Mouse (Mus musculus): Measurements from ENCODE around the gene Msn. TPM values are rescaled to one million over a fixed set of nuclear protein-coding genes. Genes with fewer than 3 reads are reported as not detected.
A peak's percentile ranks its signal among the peaks of the same experiment; 100 is the strongest.

The Msn gene
- total and polyA plus RNA-seq, 2 experiments from 2014 or later: 102 to 116 TPM

GRCm38 (mm10) chrX:96097491-96097970 is 1.7 kb downstream of the Msn start:
- H3K27me3 ChIP-seq (ENCODE audit: control insufficient read depth, insufficient read depth, low read length): no peaks in the 10 kb centered on the region
- no peak for ATAC-seq (ENCODE audit: insufficient read depth, low read depth)
- no peak for DNase-seq (ENCODE audit: low spot score)
- TF ChIP-seq EP300 (IDR thresholded peaks at IDR 0.05; ENCODE audit: low read depth) (no peak), CTCF (IDR thresholded peaks at IDR 0.05; ENCODE audit: low read depth) (no peak)
- peak overlapping the region; percentile 75 for H3K4me3 ChIP-seq (ENCODE audit: low read depth, low read length)
- H3K9me3 ChIP-seq (replicated peaks; ENCODE audit: control insufficient read depth, low read length): no peaks in the 10 kb centered on the region
- peaks cover 10% of the 10 kb centered on the region; the same call in 1 of the 2 replicates for H3K4me1 ChIP-seq (ENCODE audit: control insufficient read depth, insufficient read depth)
- H3K4me2 ChIP-seq (ENCODE audit: low read depth, low read length): peak overlapping the region; percentile 54
- peak overlapping the region; percentile 81 for H3K9ac ChIP-seq (replicated peaks; ENCODE audit: low read depth, low read length)
- WGBS: 16% methylated on average over 5 of the region's 5 CpGs
- H3K36me3 ChIP-seq (replicated peaks; ENCODE audit: control insufficient read depth, insufficient read depth, low read length): no peaks in the 10 kb centered on the region
- H3K27ac ChIP-seq (ENCODE audit: low read depth): peak overlapping the region; percentile 90

GRCm38 (mm10) chrX:96099003-96099402 is 3.2 kb downstream of the Msn start:
- 41% methylated on average over 2 of the region's 2 CpGs for WGBS
- Histone ChIP-seq H3K27ac (ENCODE audit: low read depth) (peak overlapping the region; percentile 43; the same call in 1 of the 2 replicates), H3K36me3 (replicated peaks; ENCODE audit: control insufficient read depth, insufficient read depth, low read length) (no peaks in the 10 kb centered on the region), H3K4me2 (ENCODE audit: low read depth, low read length) (peak overlapping the region; percentile 48), H3K4me1 (ENCODE audit: control insufficient read depth, insufficient read depth) (peaks cover 10% of the 10 kb centered on the region; the same call in 1 of the 2 replicates), H3K9ac (replicated peaks; ENCODE audit: low read depth, low read length) (no peak overlapping the region), H3K4me3 (ENCODE audit: low read depth, low read length) (0 out of 2 replicates have a peak overlapping the region, but pooled peaks have one; percentile 10), H3K9me3 (replicated peaks; ENCODE audit: control insufficient read depth, low read length) (no peaks in the 10 kb centered on the region), H3K27me3 (ENCODE audit: control insufficient read depth, insufficient read depth, low read length) (no peaks in the 10 kb centered on the region)
- TF ChIP-seq EP300 (IDR thresholded peaks at IDR 0.05; ENCODE audit: low read depth): no peak
- no peak for TF ChIP-seq CTCF (IDR thresholded peaks at IDR 0.05; ENCODE audit: low read depth)
- ATAC-seq (ENCODE audit: insufficient read depth, low read depth) (no peak), DNase-seq (ENCODE audit: low spot score) (no peak)

- Histone ChIP-seq H3K27me3 (ENCODE audit: control insufficient read depth, insufficient read depth, low read length) (no peaks in the 10 kb centered on the region), H3K36me3 (replicated peaks; ENCODE audit: control insufficient read depth, insufficient read depth, low read length) (no peaks in the 10 kb centered on the region), H3K9me3 (replicated peaks; ENCODE audit: control insufficient read depth, low read length) (no peaks in the 10 kb centered on the region), H3K27ac (ENCODE audit: low read depth) (peak overlapping the region; percentile 44; the same call in 1 of the 2 replicates), H3K9ac (replicated peaks; ENCODE audit: low read depth, low read length) (no peak overlapping the region), H3K4me3 (ENCODE audit: low read depth, low read length) (no peak overlapping the region), H3K4me2 (ENCODE audit: low read depth, low read length) (no peak overlapping the region), H3K4me1 (ENCODE audit: control insufficient read depth, insufficient read depth) (0 out of 2 replicates have a peak, but pooled peaks cover 10% of the 10 kb centered on the region)
- DNase-seq (ENCODE audit: low spot score) (peak; percentile 16), ATAC-seq (ENCODE audit: insufficient read depth, low read depth) (peak; percentile 41; the same call in 1 of the 2 replicates)
- 33% methylated on average over 3 of the region's 3 CpGs for WGBS
- TF ChIP-seq EP300 (IDR thresholded peaks at IDR 0.05; ENCODE audit: low read depth) (no peak), CTCF (IDR thresholded peaks at IDR 0.05; ENCODE audit: low read depth) (no peak)
Observed at GRCm38 (mm10) chrX:96107427-96108291, 11.8 kb downstream of the Msn start.

DNA sequence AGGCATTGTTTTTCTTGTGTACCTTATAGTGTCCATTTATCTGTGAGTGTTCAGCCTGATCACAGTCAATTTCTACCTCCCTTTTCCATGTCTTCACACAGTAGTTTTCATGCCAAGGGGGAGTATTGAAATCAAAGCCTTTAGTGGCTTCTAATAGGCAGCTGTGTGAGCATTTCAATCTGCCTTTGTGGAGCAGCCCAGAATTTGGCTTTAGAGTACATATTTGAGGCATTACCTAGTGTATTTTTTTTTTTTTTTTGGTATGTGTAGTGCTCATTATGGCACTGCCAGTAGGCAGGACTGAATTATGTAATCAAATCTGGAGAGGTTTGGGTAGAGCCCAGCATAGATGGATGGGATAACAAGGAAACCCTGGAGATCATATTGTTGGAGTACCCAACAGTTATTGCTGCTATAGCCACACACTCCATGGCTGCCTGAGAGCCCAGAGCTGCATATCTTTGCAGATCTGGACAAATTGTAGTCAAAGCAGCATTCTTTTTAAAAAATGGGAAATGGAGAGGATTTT is 17.3 kb downstream of the Msn start:
- ATAC-seq (ENCODE audit: insufficient read depth, low read depth): no peak
- DNase-seq (ENCODE audit: low spot score): no peak

GRCm38 (mm10) chrX:96115501-96115900 is 19.7 kb downstream of the Msn start:
- no peaks in the 10 kb centered on the region for H3K9me3 ChIP-seq (replicated peaks; ENCODE audit: control insufficient read depth, low read length)
- no peaks in the 10 kb centered on the region for H3K27me3 ChIP-seq (ENCODE audit: control insufficient read depth, insufficient read depth, low read length)
- H3K4me1 ChIP-seq (ENCODE audit: control insufficient read depth, insufficient read depth): no peaks in the 10 kb centered on the region
- no peak overlapping the region for H3K4me3 ChIP-seq (ENCODE audit: low read depth, low read length)
- H3K27ac ChIP-seq (ENCODE audit: low read depth): no peak overlapping the region
- DNase-seq (ENCODE audit: low spot score) (no peak), ATAC-seq (ENCODE audit: insufficient read depth, low read depth) (no peak)
- no peak overlapping the region for H3K9ac ChIP-seq (replicated peaks; ENCODE audit: low read depth, low read length)
- no peaks in the 10 kb centered on the region for H3K36me3 ChIP-seq (replicated peaks; ENCODE audit: control insufficient read depth, insufficient read depth, low read length)
- H3K4me2 ChIP-seq (ENCODE audit: low read depth, low read length): no peak overlapping the region
- TF ChIP-seq CTCF (IDR thresholded peaks at IDR 0.05; ENCODE audit: low read depth) (no peak), EP300 (IDR thresholded peaks at IDR 0.05; ENCODE audit: low read depth) (no peak)

More for the DNA sequence above, 17.3 kb downstream of the Msn start:
- no peak for TF ChIP-seq CTCF (IDR thresholded peaks at IDR 0.05; ENCODE audit: low read depth)
- TF ChIP-seq EP300 (IDR thresholded peaks at IDR 0.05; ENCODE audit: low read depth): no peak
- H3K4me1 ChIP-seq (ENCODE audit: control insufficient read depth, insufficient read depth): no peaks in the 10 kb centered on the region
- H3K4me2 ChIP-seq (ENCODE audit: low read depth, low read length): no peak overlapping the region
- no peak overlapping the region for H3K4me3 ChIP-seq (ENCODE audit: low read depth, low read length)
- H3K27me3 ChIP-seq (ENCODE audit: control insufficient read depth, insufficient read depth, low read length): no peaks in the 10 kb centered on the region
- no peaks in the 10 kb centered on the region for H3K36me3 ChIP-seq (replicated peaks; ENCODE audit: control insufficient read depth, insufficient read depth, low read length)
- no peak overlapping the region for H3K27ac ChIP-seq (ENCODE audit: low read depth)
- H3K9ac ChIP-seq (replicated peaks; ENCODE audit: low read depth, low read length): no peak overlapping the region
- H3K9me3 ChIP-seq (replicated peaks; ENCODE audit: control insufficient read depth, low read length): no peaks in the 10 kb centered on the region
